Mouse (Mus musculus) megakaryocyte progenitor cell, adult 5-6 weeks (primary cell): ENCODE measurements around the gene Ell2. TPM values are rescaled to one million over a fixed set of nuclear protein-coding genes. Genes with fewer than 3 reads are reported as not detected.
"Not testable (repeated sequence)": the region's sequence is repeated elsewhere in the genome, so short reads cannot be mapped to it uniquely, and the experiment has no call there.

Experiments
- ATAC-seq: replicated peaks from 2 replicates; pipeline ENCODE4 v1.8.0; 2016; ENCODE audit warnings: mild to moderate bottlenecking, moderate TSS enrichment, inconsistent platforms; ENCODE audit not compliant: poor library complexity
- total RNA-seq, 2 experiments: library from RNA; stranded (forward) in 1 of 2; stranded (reverse) in 1 of 2; fragments of 157-497, 149-512 nt in 1 of 2; fragments of 200-1000 nt in 1 of 2; gene quantifications; 2 replicates each; pipeline versions ENCODE4 v1.2.3 to v1.2.4; 2015 to 2017

Gene Ell2
- total RNA-seq (2015) (10.6 and 13.6 TPM in 2 replicates), total RNA-seq (2017) (6.8 and 11.8 TPM in 2 replicates)

DNA sequence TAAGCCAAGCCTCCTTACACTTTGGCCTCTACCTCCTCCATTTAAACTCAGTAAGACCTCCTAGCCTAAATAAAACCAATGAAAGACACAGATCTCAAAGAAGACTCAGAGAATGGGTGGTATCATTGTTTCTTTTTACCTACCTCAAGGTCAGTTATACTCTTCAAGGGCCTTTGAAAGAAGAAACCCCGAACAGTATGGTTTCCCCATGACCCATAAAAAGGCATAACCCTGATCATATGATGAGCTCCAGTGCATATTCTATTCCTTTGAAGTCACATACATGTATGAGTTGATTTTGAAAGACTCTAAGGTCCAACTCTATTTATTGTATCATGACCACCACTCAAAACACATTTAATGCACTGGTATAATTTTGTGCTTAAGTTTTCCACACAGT lies at the start of gene Ell2:
Gene Ell2 (plus strand): TSS at position 301 of the 400 bp plus-strand sequence.
- no peak for ATAC-seq

DNA sequence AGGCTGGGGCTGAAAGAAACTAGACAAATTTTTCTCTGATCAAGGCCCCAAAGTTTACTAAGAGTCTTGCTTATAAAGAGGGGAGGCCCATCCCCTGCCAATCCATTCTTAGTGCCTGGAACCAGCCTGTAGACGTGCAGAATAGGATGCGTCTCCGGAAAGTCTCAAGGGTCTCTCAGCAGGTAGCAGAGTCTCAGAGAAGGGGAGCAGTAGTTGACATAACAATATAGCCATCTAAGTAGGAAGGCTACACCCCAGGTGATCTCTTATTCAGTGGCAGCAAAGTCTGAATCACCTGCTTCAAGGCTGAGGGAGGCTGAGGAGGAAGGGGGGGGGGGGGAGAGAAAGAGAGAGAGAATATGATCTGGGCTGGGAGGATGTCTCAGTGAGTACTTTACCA lies 21.1 kb upstream of the Ell2 start:
- no peak for ATAC-seq

DNA sequence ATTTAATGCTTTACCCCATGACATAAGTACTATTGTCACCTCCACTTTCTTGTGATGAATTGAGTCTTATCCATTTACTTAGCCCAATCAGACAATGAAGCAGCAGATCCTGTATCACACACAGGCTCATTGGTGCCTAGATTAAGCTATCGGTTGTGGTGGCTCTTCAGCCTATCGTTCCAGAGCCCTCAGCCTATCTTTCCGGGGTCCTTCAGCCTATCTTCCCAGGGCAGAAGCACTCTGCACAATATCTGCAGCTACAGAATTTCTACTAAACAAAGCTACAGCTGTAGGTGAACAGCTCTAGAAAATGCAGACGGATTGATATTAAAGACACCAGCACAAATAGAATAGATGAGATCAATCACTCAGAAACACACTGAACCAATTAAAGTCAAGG lies 19.6 kb upstream of the Ell2 start:
- peak; percentile 76 for ATAC-seq

DNA sequence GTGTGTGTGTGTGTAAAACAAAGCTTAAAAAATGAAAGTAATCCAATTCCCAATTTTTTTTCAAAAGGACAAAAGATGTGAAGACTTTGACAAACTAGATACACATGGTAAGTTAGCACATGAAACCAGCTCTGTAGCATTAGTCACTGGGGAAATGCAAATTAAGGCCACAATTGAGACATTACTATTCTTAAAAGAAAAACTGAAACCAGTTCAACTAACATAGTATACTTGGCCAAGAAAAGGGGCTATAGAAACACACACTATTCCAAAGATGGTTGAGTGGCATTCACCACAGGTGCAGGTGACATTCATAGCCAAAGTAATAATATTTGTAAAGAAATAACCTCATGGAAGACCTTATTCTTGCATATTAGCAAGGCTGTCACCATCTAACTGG lies 14.9 kb upstream of the Ell2 start:
- no peak for ATAC-seq

DNA sequence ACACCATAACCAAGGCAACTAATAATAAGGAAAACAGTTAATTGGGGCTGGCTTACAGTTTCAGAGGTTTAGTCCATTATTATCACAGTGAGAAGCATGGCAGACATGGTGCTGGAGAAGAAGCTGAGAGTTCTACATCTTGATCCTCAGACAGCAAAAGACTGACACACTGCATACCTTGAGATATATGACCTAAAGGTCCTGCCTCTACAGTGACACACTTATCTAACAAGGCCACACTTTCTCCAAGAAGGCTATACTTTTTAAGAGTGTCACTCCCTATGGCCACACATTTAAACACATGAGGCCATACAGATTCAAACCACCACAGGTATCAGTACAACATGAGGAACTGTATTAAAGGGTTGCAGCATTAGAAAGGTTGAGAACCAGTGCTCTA lies 13.5 kb upstream of the Ell2 start:
- no peak; the same call in 1 of the 2 replicates for ATAC-seq

DNA sequence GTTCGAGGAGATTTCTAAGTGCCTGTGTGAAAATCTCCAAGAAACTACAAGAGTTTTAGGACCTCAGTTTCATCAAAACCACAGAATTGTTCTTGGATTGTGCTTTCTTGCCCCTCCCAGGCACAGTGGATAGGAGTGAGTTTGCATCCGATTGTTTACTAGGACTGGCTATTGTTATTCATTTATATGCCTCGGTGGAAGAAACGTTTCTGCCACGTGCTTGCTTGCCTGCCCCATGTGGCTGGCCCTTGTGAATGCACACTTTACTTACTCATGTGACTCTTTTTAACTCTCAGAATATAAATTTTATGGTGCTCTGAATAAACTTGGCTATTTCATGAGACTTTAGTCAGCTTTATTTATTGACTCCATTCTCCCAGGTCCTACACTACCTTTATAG lies 3.7 kb upstream of the Ell2 start:
- no peak for ATAC-seq

DNA sequence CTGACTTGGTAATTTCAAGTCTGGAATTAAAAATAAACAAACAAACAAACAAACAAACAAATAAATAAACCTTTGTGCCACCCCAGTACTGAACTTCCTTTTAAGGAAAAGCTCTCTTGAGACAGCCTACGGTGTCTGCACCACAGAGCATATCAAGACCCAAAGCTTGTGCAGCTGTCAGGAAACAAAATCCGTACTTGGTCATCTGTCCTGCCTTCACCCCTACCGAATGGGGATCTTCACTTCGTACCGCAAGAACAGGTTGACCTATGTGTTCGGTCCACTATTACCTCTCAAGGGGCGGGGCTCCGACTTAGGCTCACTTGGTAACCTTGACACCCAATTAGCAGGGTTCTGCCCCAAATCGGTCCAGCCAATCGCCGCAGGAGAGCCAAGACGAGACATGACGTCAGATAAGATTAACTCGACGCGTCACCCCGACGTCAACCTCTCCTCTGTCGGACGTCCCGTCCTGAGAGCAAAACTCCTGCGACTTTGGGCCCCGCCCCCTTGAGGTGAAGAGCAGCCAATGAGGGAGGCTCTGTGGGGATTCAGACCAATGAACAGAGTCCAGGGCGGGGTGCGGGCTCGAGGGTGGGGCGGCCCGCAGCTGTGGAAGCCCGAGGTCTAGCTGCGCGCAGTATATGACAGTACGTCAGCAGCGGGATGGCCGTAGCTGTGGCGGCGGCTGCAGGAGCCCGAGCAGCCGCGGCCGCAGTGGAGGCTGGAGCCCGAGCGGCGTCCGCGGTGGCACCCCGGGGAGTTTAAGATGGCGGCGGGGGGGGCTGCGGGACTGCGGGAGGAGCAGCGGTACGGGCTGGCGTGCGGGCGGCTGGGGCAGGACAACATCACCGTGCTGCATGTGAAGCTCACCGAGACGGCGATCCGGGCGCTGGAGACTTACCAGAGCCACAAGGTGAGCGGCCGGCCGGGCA lies 592 bp downstream of the Ell2 start:
- ATAC-seq = peak; percentile 83

DNA sequence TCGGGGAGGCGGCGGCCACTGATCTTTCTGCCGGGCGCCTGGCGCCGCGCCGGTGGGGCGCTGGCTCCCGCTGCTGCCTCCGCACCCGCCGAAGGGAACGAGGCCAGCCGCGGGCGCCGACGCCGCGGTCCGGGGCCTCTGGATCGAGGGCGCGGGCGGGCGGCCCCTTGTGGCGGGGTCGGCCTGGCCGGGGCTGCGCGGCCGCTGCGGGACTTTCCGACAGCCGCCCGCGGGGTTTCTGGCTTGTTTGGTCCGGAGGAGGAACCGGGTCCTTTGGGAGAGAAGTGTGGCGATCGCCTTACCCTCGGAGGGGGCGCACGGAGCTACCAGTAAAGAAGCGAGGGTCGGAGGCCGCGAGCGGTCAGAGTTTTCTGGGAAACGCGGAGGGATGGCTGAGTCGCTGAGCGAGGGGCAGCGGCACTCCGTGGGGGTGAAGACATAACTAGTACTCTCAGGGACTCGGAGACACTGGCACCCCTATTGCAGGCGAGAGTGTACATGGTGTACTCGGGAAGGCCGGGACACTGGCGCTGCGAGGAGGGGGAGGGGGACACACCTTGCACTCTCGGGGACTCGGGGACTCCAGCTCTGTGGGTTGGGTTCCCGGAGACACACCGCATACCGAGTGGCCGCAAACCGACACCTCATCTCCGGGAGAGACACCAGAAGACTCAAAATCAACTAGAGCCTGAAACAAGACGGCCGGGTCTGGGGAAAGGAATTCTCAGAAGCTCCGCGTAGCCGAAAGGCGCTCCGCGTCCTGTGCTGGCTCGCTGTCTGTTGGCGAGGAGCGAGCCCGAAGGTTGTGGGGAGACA lies 1.5 kb downstream of the Ell2 start:
- ATAC-seq = peak; percentile 14

DNA sequence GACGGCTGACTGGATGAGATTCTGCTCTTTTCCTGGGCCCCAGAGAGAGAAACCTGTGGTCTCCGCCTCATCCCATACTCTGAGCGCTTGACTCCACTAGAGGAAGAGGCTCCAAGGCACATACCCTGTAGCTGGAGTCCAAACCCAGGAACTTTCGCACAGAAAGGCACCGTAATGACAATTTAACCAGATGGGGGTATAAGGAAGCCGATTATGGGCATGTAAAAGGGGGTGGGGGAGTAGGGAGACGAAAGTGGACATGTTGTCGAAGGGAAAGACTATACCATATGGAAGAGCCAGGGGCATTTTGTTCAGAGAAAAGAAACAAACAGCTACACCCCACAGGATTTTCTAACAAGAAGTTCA lies 2.1 kb downstream of the Ell2 start:
- ATAC-seq = no peak; the same call in 1 of the 2 replicates

DNA sequence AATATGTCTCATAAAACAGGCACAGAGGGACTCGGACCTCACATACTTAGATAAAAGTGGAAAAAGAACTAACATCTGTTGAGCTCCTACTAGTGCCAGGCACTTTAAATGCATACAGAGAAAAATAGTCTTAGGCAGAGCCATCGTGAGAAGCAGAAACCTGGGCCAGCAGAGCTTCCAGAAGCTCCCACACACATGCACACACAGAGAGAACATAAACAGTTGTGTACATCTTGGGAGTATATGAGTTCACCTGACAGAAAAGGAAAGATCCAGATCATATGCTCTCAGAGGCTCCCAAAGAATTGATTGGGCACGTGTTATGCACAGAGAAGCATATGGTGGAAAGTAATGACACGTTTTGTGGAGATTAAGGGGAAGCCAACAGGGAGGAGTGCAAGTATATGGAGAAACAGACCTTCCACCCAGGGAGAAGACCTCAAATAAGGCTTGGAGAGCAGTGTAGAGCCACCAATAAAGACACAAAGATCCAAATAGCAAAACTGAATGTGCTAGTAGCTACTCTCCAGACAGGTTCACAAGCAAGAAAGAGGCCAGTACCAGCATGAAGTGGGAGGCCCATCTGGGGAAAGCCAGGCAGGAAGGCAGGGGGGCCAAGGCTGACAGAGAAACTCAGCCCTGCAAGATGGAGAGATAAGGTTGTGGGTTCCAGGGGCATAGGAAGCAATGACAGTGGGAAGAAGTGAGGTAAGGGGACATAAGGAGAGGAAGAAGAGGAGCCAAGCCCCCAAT lies 2.6 kb downstream of the Ell2 start:
- no peak; the same call in 1 of the 2 replicates for ATAC-seq

DNA sequence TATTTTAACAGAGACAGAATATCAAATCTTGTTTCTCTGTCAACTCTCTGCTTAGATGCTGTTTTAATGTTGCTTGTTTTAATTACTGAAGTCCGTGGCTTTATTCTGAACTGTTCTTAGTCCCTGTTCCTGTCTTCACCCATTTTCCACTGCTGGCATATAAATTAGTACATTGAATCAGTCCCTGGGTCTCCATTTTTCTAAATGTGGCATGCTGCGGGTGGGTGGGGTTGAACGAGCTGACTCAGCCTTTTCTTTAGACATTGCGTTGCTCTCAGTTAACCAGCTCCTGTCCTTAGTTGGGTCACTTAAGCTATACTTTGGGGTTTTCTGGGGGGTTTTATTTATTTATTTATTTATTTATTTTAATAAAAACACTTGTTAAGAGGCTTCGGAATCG lies 3.6 kb downstream of the Ell2 start:
- no peak for ATAC-seq

DNA sequence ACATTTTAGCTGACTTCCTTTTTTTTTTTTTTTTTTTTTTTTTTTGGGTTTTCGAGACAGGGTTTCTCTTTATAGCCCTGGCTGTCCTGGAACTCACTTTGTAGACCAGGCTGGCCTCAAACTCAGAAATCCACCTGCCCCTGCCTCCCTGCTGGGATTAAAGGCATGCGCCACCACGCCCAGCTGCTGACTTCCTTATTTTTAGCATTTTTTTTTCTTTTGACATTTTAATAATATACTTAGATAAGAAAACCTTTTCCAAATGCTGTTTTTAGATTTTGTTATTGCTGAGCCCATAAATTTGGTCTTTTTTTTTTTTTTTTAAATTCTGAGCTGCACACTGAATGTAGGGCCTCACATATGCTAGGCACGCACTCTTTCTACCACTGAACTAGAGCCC lies 5.0 kb downstream of the Ell2 start:
- not testable (repeated sequence) for ATAC-seq

DNA sequence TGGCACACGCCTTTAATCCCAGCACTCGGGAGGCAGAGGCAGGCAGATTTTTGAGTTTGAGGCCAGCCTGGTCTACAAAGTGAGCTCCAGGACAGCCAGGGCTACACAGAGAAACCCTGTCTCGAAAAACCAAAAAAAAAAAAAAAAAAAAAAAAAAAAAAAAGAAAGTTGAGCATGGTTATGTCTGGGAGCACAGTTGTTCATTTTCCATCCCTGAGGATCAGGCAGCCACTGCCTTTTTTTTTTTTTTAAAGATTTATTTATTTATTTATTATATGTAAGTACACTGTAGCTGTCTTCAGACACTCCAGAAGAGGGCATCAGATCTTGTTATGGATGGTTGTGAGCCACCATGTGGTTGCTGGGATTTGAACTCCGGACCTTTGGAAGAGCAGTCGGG lies 6.0 kb downstream of the Ell2 start:
- ATAC-seq = not testable (repeated sequence)

DNA sequence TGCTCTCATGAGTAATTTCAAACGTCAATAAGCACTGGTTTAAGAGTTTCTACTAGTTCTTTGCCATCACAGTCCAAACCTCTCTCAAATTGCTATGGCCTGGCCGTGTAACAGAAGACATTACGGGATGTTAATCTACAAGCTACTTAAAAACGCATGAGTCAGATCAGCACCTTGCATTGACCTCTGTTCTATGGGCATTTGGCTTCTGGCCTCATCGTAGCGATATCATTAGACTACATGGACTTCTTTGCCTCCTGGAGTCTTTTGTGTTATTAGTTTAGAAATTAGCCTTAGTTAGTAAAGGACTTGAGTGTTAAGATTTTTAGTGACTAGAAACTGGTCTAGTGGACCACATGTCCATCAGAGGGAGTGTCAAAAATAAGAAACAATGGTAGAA lies 7.8 kb downstream of the Ell2 start:
- no peak for ATAC-seq

DNA sequence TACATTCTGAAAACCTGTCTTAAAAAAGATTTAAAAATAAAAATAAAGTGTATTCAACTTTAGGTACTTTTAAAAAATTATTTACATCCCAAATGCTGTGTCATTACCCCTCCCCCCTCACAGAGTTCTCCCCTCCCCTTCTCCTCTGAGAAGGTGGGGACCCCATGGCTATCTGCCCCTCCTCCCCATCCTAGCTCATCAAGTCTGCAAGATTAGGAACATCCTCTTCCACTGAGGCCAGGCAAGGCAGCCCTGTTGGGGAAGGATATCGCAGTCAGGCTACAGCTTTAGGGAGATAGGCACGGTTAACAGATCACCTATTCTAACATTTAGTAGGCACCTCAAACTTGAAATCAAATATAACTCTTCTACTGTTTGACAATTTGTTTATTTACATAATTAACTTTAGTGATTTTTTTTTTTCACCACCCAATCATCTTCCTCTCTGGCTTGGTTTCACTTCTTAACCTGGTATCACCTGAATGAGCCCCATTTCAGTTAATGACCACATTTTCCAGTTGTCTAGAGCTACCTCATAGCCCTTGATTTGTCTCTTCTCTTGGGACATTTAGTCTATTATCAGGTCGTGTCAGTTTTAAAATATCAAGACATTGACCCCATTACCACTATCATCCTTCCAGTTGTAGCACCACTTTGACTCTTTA lies 11.2 kb downstream of the Ell2 start:
- ATAC-seq = no peak

DNA sequence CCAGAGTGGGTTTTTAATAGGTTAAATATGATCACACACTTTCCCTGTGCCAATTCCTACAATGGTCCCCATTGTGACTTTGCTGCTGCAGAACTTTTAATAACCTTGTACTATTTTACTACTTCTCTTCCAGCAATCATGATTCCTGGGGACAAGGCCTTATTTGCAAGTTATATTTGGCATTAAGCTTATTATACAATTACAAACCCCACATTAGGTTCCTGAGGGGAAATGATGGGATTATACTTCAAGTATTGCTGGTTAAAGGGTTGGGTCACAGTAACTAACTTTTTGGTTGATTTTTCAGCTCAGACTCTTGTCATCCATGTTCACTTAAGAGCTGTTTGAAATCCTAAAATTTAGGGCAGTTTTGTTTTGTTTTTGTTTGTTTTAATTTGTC lies 11.8 kb downstream of the Ell2 start:
- no peak for ATAC-seq

DNA sequence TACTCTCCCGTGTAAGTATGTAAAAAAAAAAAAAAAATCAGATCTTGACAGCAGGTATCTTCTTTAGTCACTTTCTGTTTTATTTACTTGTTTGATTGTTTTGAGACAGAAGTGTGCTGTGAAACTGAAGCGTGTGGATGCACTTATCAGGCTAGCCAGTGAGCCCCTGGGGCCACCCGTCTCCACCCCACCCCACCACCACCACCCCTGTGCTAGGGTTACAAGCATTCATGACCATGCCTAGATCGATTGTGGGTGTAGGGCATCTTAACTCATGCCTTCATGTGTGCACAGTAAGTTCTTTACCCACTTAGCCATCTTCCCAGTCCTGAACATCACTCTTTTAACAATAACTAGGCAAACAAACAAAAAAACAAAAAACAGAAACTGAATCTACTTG lies 13.1 kb downstream of the Ell2 start:
- no peak for ATAC-seq

DNA sequence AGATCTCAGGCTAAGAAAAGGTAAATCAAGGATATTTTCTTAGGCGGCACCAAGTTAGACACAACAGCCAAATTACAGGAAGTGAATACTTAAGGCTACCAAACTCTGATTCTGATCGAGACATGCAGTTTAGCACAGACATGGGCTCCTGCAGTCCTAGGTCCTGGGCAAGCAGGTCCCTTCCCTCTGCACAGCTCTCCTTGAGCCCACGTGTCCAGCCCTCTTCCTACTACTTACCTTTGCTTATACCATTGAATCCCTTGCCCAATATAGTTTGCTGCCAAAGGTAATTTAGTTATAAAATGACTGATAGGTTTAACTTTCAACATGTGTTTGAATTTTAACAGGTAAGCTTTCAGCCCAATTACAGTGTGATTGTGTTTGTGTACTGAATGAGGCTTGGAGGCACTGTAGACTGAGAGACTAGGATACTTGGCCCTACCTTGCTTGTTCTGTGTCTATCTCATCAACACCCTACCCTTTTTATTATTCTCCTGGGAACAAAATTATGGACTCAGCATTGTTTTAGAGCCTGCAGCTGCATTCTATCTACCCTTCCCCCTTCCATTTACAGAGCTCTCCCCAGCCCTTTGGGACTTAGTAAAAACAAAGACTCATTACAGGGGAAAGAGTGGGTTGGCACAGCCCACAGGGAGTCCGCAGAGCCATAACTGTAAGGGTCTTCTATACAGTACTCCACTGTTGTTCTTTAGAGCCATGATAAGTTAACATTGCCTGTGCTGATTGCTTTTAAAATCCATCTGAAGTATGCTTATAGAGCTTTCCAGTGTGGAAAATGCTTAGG lies 20.2 kb downstream of the Ell2 start:
- ATAC-seq = no peak

DNA sequence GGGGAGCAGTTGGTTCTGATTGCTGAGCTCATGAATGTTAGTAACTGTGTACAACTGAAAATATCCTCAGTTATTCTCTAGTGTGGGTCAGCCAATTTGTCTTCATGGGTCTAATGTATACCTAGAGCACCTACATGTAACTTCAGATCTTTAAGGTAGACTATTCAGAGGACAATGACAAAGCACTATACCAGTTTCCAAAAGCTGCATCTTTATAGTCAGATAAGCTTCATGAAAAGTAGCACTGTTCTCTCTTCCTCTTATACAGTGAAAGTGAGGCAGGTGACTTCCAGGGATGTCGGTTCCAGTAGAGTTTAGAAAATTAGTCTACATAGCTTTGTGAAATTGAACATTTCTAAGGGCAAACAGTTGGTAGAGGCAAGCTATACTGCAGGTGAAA lies 21.4 kb downstream of the Ell2 start:
- ATAC-seq = 0 out of 2 replicates have a peak, but pooled peaks have one; percentile 13

DNA sequence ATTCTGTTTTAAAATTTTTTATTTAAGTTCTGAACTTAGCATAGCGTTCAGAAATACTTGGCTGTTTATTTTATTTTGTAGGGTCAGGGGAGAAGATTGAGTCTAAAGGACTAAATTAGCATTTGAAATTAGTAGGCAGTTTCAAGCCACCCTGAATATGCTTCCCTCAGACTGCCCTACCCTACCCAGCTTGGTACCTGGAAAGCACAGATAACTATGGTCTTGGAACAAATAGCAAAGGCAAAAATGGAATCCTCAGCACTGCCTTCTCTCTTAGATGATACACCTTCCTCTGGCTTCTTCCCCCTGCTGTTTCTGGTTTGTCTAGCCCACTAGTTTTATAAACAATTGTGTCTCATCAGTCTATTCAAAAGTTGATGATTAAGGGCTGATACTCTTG lies 23.3 kb downstream of the Ell2 start:
- ATAC-seq = 0 out of 2 replicates have a peak, but pooled peaks have one; percentile 18
